Mouse (Mus musculus) thymus, adult 2 months (tissue): ENCODE measurements around the gene Plxna1. TPM values are rescaled to one million over a fixed set of nuclear protein-coding genes. Genes with fewer than 3 reads are reported as not detected.
A peak's percentile ranks its signal among the peaks of the same experiment; 100 is the strongest.

Experiments used
- DNase-seq: peaks from one replicate; pipeline ENCODE4 v3.0.0; 2021
- H3K27ac ChIP-seq: fragments of 200-500 bp; 2 replicates; pipeline ENCODE4 v1.5.1; 2012; ENCODE audit warnings: low read length, control low read depth; ENCODE audit not compliant: control insufficient read depth, insufficient read depth
- H3K27me3 ChIP-seq: fragments of 200-500 bp; 2 replicates; pipeline ENCODE4 v1.6.1; 2012; ENCODE audit warnings: mild to moderate bottlenecking, low read length, moderate library complexity, mixed read lengths; ENCODE audit not compliant: control insufficient read depth, insufficient read depth
- H3K36me3 ChIP-seq: fragments of 200-500 bp; 2 replicates; pipeline ENCODE4 v1.6.1; 2012; ENCODE audit warnings: mild to moderate bottlenecking, low read length, moderate library complexity; ENCODE audit not compliant: control insufficient read depth, insufficient read depth
- H3K4me1 ChIP-seq: fragments of 200-500 bp; replicated peaks from 2 replicates; pipeline ENCODE4 v1.6.1; 2012; ENCODE audit warnings: low read length; ENCODE audit not compliant: control insufficient read depth, insufficient read depth
- H3K4me3 ChIP-seq: fragments of 200-500 bp; 2 replicates; pipeline ENCODE4 v1.5.1; 2012; ENCODE audit warnings: mild to moderate bottlenecking, low read length, control low read depth, moderate library complexity; ENCODE audit not compliant: control insufficient read depth, insufficient read depth
- CTCF ChIP-seq: fragments of 200-500 bp; IDR thresholded peaks from 2 replicates; pipeline ENCODE4 v1.5.1; 2012; ENCODE audit warnings: mild to moderate bottlenecking, control low read depth, low read length, moderate library complexity, borderline replicate concordance; ENCODE audit not compliant: control insufficient read depth, poor library complexity, insufficient read depth; ENCODE audit errors: extremely low read depth
- POLR2A ChIP-seq: fragments of 200-500 bp; IDR thresholded peaks from 2 replicates; pipeline ENCODE4 v1.6.1; 2012; ENCODE audit warnings: mild to moderate bottlenecking, low read length, control low read depth, moderate library complexity; ENCODE audit not compliant: control insufficient read depth, poor library complexity, insufficient read depth; ENCODE audit errors: extremely low read depth
- WGBS: fragments of 180-500 bp; shearing (Covaris S2); methylation state at CpG from one replicate; pipeline ENCODE4 v1.1.7; 2018; 5-methylcytosine and 5-hydroxymethylcytosine counted together
- polyA plus RNA-seq: library from polyadenylated mRNA; depleted of rRNA; stranded (reverse); fragments of >200 nt; gene quantifications from 2 replicates; pipeline ENCODE4 v1.2.3, GENCODE M21; 2012; rRNA removed

Plxna1 gene
- polyA plus RNA-seq: 49.1 and 51.5 TPM in 2 replicates

DNA sequence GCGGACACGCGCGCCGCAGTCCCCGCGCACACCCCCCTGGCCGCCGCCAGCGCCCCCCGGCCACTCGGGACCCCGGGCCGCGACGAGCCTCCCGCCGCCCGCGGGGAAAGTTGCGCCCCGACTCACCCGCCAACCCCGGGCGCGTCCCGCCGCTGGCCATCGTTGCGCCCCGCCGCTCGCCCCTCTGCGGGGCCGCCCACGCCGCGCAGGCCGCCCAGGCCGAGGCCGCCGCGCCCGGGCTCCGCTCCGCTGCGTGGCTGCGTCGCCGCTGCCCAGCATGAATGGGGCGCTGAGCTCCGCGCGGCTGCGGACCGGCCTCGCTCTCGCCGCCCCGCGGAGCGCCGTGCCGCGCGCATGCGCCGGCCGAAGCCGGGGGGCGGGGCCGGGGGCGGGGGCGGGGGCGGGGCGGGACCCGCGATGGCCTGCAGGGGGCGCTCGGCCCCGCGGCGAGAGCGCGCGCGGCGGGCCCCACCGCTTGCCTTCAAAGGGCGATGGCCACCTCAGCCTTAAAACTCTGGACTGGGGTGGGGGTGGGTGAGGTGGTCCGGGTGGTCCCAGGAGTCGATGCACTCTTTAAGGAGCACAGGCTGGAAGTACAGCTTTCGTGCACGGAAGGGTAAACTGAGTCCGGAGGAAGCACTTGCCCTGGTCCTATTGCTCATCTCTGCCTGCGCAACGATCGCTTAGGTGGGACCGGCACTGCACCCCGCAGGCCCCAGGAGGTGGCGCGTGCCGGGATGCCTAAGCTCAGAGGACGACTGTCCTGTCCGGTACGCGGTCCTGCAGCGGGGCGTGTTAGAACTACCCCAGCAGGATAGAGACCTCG lies at the start of gene Plxna1:
Gene Plxna1, minus strand, starts transcription at position 340 of the 826 bp plus-strand sequence.
- Histone ChIP-seq H3K27me3 (no peaks in the 10 kb centered on the region; the same call in 1 of the 2 replicates), H3K27ac (no peak within 1 kb of the TSS), H3K4me1 (peaks cover 19% of the 10 kb centered on the region), H3K4me3 (peak within 1 kb of the TSS; percentile 77), H3K36me3 (no peaks in the 10 kb centered on the region)
- 9% methylated on average over 100 of the region's 110 CpGs for WGBS
- TF ChIP-seq CTCF (peak; percentile 60; the same call in 1 of the 2 replicates), POLR2A (no peak)
- peak; percentile 33 for DNase-seq

DNA sequence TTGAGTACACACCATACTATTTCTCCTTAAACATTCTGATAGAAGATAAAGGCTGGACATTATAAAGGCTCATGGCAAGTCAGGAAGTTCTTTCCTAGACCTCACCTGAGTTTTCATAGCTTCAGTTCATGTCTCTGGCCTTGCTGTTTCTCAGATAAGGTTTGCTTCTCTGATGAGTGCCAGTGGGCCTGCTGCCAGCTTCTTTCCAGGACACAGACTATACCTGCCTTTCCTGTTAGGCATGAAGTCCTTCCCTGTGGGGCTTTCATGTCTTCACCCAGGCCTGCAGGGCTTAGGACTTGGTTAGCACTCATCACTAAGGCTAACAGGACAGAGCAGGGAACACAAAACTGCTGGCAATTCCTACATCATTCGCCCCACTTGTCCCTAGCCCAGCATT lies 46.6 kb upstream of the Plxna1 start:
- 93% methylated on average over 1 of the region's 1 CpGs for WGBS
- Histone ChIP-seq H3K36me3 (no peaks in the 10 kb centered on the region), H3K27me3 (no peaks in the 10 kb centered on the region)

DNA sequence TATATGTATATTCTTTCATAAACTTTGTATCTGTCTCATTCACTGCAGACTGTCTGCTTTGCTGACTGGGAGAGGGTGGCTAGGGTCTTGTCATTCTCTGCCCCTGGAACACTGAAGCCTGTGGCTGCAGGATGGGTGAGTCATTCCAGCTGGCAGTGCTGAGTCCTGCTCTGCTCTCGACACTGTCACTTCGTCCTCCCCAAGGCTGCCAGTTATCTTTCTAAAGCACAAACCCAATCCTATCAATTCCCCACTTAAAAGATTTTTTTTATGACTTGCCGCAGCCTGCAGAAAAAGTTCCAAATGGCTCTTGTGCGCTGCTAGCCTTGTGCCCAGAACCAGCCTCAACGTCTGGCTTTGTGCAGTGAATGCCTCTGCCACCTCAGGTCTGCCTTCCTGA lies 45.8 kb upstream of the Plxna1 start:
- Histone ChIP-seq H3K36me3 (no peaks in the 10 kb centered on the region), H3K4me3 (no peak overlapping the region), H3K4me1 (no peaks in the 10 kb centered on the region), H3K27me3 (no peaks in the 10 kb centered on the region), H3K27ac (no peak overlapping the region)
- DNase-seq: no peak
- no peak for TF ChIP-seq CTCF
- no peak for TF ChIP-seq POLR2A
- WGBS: 95% methylated on average over 5 of the region's 5 CpGs

More for the DNA sequence above, 46.6 kb upstream of the Plxna1 start:
- H3K4me3 ChIP-seq: no peak overlapping the region
- H3K4me1 ChIP-seq: no peaks in the 10 kb centered on the region
- no peak overlapping the region for H3K27ac ChIP-seq
- TF ChIP-seq CTCF (no peak), POLR2A (no peak)
- DNase-seq: no peak

DNA sequence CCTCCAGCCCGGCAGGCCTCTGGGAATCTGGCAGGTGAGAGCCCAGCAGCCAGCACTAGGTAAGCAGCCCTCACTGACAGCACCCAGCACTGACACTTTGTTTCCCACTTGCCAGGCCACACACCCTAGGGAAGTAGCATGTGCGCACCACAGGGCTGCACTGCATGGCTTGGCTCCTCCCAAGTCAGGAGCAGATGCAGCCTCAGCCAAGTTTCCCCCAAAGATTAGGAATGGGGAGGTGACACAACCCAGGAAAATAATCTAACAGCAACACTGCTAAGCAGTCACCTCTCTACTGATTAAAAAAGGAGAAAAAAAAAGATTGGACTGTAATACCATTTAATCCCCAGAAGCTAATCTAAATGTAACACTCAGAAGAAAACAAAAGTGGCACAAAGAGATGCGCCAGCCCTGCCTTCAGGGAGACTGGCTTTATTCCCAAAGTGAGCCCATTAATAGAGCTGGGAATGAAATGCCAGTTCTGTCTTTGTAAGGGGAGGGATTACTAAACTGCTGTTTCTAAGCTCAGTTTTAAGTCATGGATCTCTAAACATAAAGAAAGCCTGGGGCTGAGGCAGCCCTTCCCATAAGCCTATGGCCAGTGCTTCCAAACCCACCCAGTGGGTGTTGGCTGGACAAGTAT lies 44.9 kb upstream of the Plxna1 start:
- TF ChIP-seq POLR2A: no peak
- TF ChIP-seq CTCF: no peak
- Histone ChIP-seq H3K27ac (no peak overlapping the region), H3K36me3 (no peaks in the 10 kb centered on the region), H3K4me1 (no peaks in the 10 kb centered on the region), H3K4me3 (no peak overlapping the region), H3K27me3 (no peaks in the 10 kb centered on the region)
- WGBS: 96% methylated on average over 3 of the region's 3 CpGs
- DNase-seq: no peak

DNA sequence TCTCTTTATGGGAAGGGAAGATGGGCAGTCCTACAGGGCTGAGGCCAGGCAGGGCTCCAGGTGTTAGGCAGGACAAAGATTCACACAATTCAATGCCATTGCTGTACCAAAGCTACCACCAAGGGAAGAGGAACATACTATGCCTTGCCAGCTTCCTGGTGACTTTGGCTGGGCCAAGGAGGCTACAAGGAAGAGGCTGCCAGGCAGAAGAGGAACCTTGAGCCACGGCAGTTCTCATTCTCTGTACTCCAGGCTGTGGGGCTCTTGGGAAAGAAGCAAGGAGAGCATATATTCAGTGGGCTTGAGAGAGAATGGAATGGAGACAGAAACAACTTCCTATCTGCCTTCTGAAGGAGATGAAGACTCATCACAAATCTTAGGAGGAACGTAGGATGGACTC lies 42.5 kb upstream of the Plxna1 start:
- Histone ChIP-seq H3K27me3 (no peaks in the 10 kb centered on the region), H3K4me3 (no peak overlapping the region), H3K27ac (no peak overlapping the region), H3K4me1 (no peaks in the 10 kb centered on the region), H3K36me3 (no peaks in the 10 kb centered on the region)
- no peak for TF ChIP-seq POLR2A
- no peak for TF ChIP-seq CTCF
- no peak for DNase-seq
- WGBS: 77% methylated on average over 2 of the region's 2 CpGs

DNA sequence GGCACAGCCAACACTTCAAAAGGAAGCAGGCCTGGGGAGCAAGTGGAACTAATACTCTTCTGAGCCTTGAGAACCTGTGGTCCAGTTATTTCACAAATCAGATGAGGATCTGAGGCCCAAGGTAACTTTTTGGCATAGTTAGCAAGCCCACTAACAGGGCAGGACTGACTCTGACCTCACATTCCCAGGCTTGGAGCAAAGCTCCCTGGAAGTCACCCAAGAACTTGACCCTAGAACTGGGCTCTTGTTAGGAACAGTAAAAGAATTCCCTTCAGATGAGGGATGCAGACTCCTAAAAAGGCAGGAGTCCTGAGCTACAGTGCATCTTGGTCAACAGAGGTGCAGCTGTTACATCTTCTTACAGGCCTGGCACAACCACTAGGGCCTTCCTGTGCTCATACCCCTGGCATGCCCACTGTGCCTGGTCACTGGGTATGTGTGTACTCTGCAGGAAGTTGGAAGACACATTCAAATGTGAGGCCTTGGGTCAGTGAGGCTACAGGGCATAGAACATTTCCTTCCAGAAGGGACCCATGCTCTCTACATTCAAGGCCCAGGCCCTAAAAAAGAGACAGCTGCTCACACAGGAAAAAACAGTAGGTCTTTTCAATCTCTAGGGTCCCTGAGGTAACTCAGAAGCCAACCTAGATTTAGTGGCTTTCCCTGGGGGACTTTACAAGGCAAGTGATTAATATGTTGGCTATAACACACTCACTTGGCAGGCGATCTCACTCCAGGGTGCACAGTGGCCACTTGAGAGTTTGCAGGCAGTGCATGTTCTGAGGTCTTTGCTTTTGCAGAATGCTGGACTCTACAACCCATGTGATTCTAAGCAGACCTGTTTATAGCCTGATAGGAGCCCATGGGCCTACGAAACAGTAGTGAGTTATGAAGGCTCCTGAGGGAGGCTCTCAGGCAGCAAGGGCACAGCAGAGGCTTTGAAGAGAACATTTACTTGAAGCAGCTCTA lies 41.1 kb upstream of the Plxna1 start:
- H3K27ac ChIP-seq: no peak overlapping the region

More for the DNA sequence above, 41.1 kb upstream of the Plxna1 start:
- 94% methylated on average over 2 of the region's 2 CpGs for WGBS
- no peak for TF ChIP-seq CTCF
- no peak overlapping the region for H3K4me3 ChIP-seq
- H3K36me3 ChIP-seq: no peaks in the 10 kb centered on the region
- H3K4me1 ChIP-seq: no peaks in the 10 kb centered on the region
- DNase-seq: no peak
- H3K27me3 ChIP-seq: no peaks in the 10 kb centered on the region
